Mouse (Mus musculus): ENCODE measurements around the gene Gm42791. TPM values are rescaled to one million over a fixed set of nuclear protein-coding genes. Genes with fewer than 3 reads are reported as not detected.

Gene Gm42791
- polyA plus RNA-seq, 1 experiment from 2014 or later, result 2.0 TPM

- no peaks in the 10 kb centered on the region for H3K27me3 ChIP-seq (ENCODE audit: low read depth, poor library complexity, severe bottlenecking)
- peaks cover 2% of the 10 kb centered on the region for H3K4me1 ChIP-seq
- H3K27ac ChIP-seq (replicated peaks), result no peak overlapping the region
- no peak for DNase-seq (ENCODE audit: low spot score)
- WGBS, result 100% methylated on average over 1 of the region's 1 CpGs
- no peak overlapping the region for H3K4me3 ChIP-seq
- H3K9me3 ChIP-seq (replicated peaks), result peaks cover 20% of the 10 kb centered on the region
- peaks cover 4% of the 10 kb centered on the region; the same call in 1 of the 2 replicates for H3K36me3 ChIP-seq
These were observed 11.3 kb downstream of the Gm42791 start for GRCm38 (mm10) chr5:148983696-148984095.

GRCm38 (mm10) chr5:148983108-148983664 lies 11.8 kb downstream of the Gm42791 start:
- Histone ChIP-seq H3K36me3 (peaks cover 4% of the 10 kb centered on the region; the same call in 1 of the 2 replicates), H3K27ac (replicated peaks) (no peak overlapping the region), H3K4me3 (no peak overlapping the region), H3K27me3 (ENCODE audit: low read depth, poor library complexity, severe bottlenecking) (no peaks in the 10 kb centered on the region), H3K4me1 (peaks cover 8% of the 10 kb centered on the region), H3K9me3 (replicated peaks) (peaks cover 20% of the 10 kb centered on the region)
- WGBS, result 75% methylated on average over 11 of the region's 12 CpGs
- DNase-seq (ENCODE audit: low spot score), result no peak

- 95% methylated on average over 7 of the region's 7 CpGs for WGBS
- peaks cover 15% of the 10 kb centered on the region for H3K4me1 ChIP-seq
- no peak for DNase-seq (ENCODE audit: low spot score)
These were observed 12.6 kb downstream of the Gm42791 start for GRCm38 (mm10) chr5:148982396-148982795.

GRCm38 (mm10) chr5:148980607-148981006 lies 14.3 kb downstream of the Gm42791 start:
- Histone ChIP-seq H3K9me3 (replicated peaks) (peaks cover 14% of the 10 kb centered on the region; the same call in 1 of the 2 replicates), H3K27ac (replicated peaks) (no peak overlapping the region), H3K4me1 (peaks cover 22% of the 10 kb centered on the region), H3K36me3 (no peaks in the 10 kb centered on the region), H3K4me3 (no peak overlapping the region), H3K27me3 (ENCODE audit: low read depth, poor library complexity, severe bottlenecking) (no peaks in the 10 kb centered on the region)
- no peak for DNase-seq (ENCODE audit: low spot score)
- WGBS, result 53% methylated on average over 6 of the region's 6 CpGs

More at GRCm38 (mm10) chr5:148982396-148982795, 12.6 kb downstream of the Gm42791 start:
- Histone ChIP-seq H3K27me3 (ENCODE audit: low read depth, poor library complexity, severe bottlenecking) (no peaks in the 10 kb centered on the region), H3K9me3 (replicated peaks) (peaks cover 14% of the 10 kb centered on the region; the same call in 1 of the 2 replicates), H3K36me3 (no peaks in the 10 kb centered on the region), H3K27ac (replicated peaks) (no peak overlapping the region), H3K4me3 (no peak overlapping the region)

- peaks cover under 1% of the 10 kb centered on the region; the same call in 1 of the 2 replicates for H3K9me3 ChIP-seq (replicated peaks)
- H3K27ac ChIP-seq (replicated peaks), result peak overlapping the region; percentile 46; the same call in 1 of the 2 replicates
- WGBS, result 67% methylated on average over 18 of the region's 18 CpGs
- H3K4me3 ChIP-seq, result no peak overlapping the region
- no peaks in the 10 kb centered on the region for H3K36me3 ChIP-seq
- H3K27me3 ChIP-seq (ENCODE audit: low read depth, poor library complexity, severe bottlenecking), result no peaks in the 10 kb centered on the region
- no peak for DNase-seq (ENCODE audit: low spot score)
- peaks cover 22% of the 10 kb centered on the region for H3K4me1 ChIP-seq
These were observed 16.3 kb downstream of the Gm42791 start for GRCm38 (mm10) chr5:148978458-148979165.

- Histone ChIP-seq H3K9me3 (replicated peaks) (no peaks in the 10 kb centered on the region), H3K27me3 (ENCODE audit: low read depth, poor library complexity, severe bottlenecking) (no peaks in the 10 kb centered on the region), H3K27ac (replicated peaks) (peak overlapping the region; percentile 46), H3K36me3 (no peaks in the 10 kb centered on the region), H3K4me1 (peaks cover 30% of the 10 kb centered on the region), H3K4me3 (no peak overlapping the region)
- 38% methylated on average over 14 of the region's 14 CpGs for WGBS
- DNase-seq (ENCODE audit: low spot score), result no peak
These were observed 17.1 kb downstream of the Gm42791 start for GRCm38 (mm10) chr5:148977698-148978457.

- Histone ChIP-seq H3K36me3 (no peaks in the 10 kb centered on the region), H3K27me3 (ENCODE audit: low read depth, poor library complexity, severe bottlenecking) (no peaks in the 10 kb centered on the region), H3K9me3 (replicated peaks) (no peaks in the 10 kb centered on the region), H3K27ac (replicated peaks) (no peak overlapping the region), H3K4me3 (no peak overlapping the region), H3K4me1 (peaks cover 32% of the 10 kb centered on the region)
- DNase-seq (ENCODE audit: low spot score), result no peak
- 92% methylated on average over 8 of the region's 8 CpGs for WGBS
These were observed 18.1 kb downstream of the Gm42791 start for GRCm38 (mm10) chr5:148976876-148977275.

- no peak overlapping the region for H3K27ac ChIP-seq (replicated peaks)
- no peak overlapping the region for H3K4me3 ChIP-seq
- H3K9me3 ChIP-seq (replicated peaks), result no peaks in the 10 kb centered on the region
- 85% methylated on average over 12 of the region's 12 CpGs for WGBS
- no peak for DNase-seq (ENCODE audit: low spot score)
- no peaks in the 10 kb centered on the region for H3K36me3 ChIP-seq
- H3K4me1 ChIP-seq, result peaks cover 32% of the 10 kb centered on the region
- peaks cover 3% of the 10 kb centered on the region; the same call in 1 of the 2 replicates for H3K27me3 ChIP-seq (ENCODE audit: low read depth, poor library complexity, severe bottlenecking)
These were observed 19.9 kb downstream of the Gm42791 start for GRCm38 (mm10) chr5:148975035-148975434.

GRCm38 (mm10) chr5:148973019-148973668 lies 21.8 kb downstream of the Gm42791 start:
- 5% methylated on average over 6 of the region's 6 CpGs for WGBS
- peaks cover 29% of the 10 kb centered on the region for H3K4me1 ChIP-seq
- H3K9me3 ChIP-seq (replicated peaks), result no peaks in the 10 kb centered on the region
- DNase-seq (ENCODE audit: low spot score), result no peak
- H3K27me3 ChIP-seq (ENCODE audit: low read depth, poor library complexity, severe bottlenecking), result peaks cover 3% of the 10 kb centered on the region; the same call in 1 of the 2 replicates
- H3K36me3 ChIP-seq, result no peaks in the 10 kb centered on the region
- H3K27ac ChIP-seq (replicated peaks), result no peak overlapping the region
- H3K4me3 ChIP-seq, result no peak overlapping the region

GRCm38 (mm10) chr5:148972167-148972566 lies 22.8 kb downstream of the Gm42791 start:
- H3K9me3 ChIP-seq (replicated peaks), result no peaks in the 10 kb centered on the region
- H3K36me3 ChIP-seq, result no peaks in the 10 kb centered on the region
- DNase-seq (ENCODE audit: low spot score), result no peak
- peaks cover 3% of the 10 kb centered on the region; the same call in 1 of the 2 replicates for H3K27me3 ChIP-seq (ENCODE audit: low read depth, poor library complexity, severe bottlenecking)
- WGBS, result 90% methylated on average over 8 of the region's 8 CpGs
- H3K4me1 ChIP-seq, result peaks cover 19% of the 10 kb centered on the region
- H3K27ac ChIP-seq (replicated peaks), result no peak overlapping the region
- H3K4me3 ChIP-seq, result no peak overlapping the region

- Histone ChIP-seq H3K4me1 (peaks cover 28% of the 10 kb centered on the region), H3K27me3 (ENCODE audit: low read depth, poor library complexity, severe bottlenecking) (peaks cover 3% of the 10 kb centered on the region; the same call in 1 of the 2 replicates), H3K9me3 (replicated peaks) (no peaks in the 10 kb centered on the region), H3K27ac (replicated peaks) (peak overlapping the region; percentile 4; the same call in 1 of the 2 replicates), H3K4me3 (no peak overlapping the region), H3K36me3 (no peaks in the 10 kb centered on the region)
- no peak for DNase-seq (ENCODE audit: low spot score)
- WGBS, result 76% methylated on average over 9 of the region's 9 CpGs
These were observed 25.3 kb downstream of the Gm42791 start for GRCm38 (mm10) chr5:148969648-148970047.

GRCm38 (mm10) chr5:148968958-148969576 lies 25.9 kb downstream of the Gm42791 start:
- H3K4me3 ChIP-seq, result no peak overlapping the region
- H3K27ac ChIP-seq (replicated peaks), result no peak overlapping the region
- no peak for DNase-seq (ENCODE audit: low spot score)
- H3K27me3 ChIP-seq (ENCODE audit: low read depth, poor library complexity, severe bottlenecking), result peaks cover 3% of the 10 kb centered on the region; the same call in 1 of the 2 replicates
- 84% methylated on average over 7 of the region's 7 CpGs for WGBS
- H3K9me3 ChIP-seq (replicated peaks), result no peaks in the 10 kb centered on the region
- no peaks in the 10 kb centered on the region for H3K36me3 ChIP-seq
- peaks cover 28% of the 10 kb centered on the region for H3K4me1 ChIP-seq
